Mouse (Mus musculus) spleen, postnatal 4 days (tissue): ENCODE results near the gene Rabac1.

Source experiments
- DNase-seq, 2 experiments: peaks; one replicate each; pipeline ENCODE4 v3.0.0; 2022; ENCODE audit warnings: low spot score in 2 of 2

Gene Rabac1

DNA sequence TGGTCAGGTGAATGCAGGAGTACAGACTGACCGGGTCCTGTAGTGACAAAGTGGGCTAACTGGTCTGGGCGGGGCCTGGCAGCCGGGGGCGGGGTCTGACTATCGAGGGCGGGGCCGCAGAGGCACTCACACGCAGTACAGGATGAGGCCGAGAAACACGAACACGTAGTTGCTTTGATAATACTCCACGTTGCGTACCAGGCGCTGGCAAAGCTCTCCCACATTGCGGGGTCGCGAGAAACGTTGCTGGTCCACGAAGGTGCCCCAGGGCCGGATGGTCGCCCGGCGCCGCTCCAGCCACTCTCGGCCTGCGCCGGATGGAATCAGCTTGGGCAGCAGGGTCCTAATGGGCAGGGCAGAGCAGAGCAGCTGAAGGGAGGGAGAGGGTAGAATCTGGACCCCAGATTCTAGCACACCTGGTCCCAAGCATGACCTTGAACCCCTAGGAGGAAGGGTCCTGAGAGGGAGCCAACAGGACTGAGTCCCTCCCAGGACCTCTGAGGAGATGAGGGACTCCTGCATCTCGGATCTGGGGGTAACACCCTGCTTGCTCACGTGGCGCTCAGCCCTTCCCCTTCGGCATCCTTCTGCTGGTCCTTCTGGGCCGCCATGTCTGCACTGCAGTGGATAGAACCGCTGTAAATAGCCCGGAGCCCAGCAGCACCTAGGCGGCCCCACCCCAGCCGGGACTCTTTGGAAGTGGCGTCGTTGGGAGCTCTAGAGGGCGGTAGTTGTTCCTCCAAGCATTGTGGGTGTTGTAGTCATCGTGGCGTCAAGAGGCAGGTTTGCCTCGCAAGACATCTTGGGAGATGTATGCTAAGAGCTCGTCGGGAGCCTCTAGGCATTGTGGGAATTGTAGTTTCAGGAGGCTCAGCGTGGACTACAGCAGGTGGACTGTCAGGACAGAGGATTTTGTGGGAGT is at the start of gene Rabac1:
TSS of gene Rabac1 (minus strand) at position 783 of the 922 bp plus-strand sequence.
- DNase-seq, result peak; percentile 86 to 94

DNA sequence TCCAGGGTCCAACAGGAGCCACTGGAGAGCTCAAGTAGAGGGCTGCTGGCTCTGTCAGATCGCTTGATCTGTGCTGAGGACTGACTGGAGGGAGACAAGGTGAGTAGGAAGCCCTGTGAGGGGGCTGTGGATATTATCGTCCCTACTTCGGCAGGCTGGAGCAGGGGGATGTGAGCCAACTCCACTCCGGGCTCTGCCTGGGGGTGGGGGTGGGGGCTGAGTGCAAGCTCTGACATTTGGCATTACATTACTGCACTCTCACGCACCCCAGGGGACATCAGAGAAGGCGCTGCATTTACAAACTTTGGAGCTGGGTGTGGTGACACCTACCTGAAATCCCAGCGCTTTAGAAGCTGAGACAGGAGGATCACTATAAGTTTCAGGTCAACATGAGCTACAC is 39.0 kb upstream of the Rabac1 start:
- no peak for DNase-seq

- DNase-seq, result peak; percentile 36 to 74
Observed at GRCm38 (mm10) chr7:25010090-25010913, 37.7 kb upstream of the Rabac1 start.

- DNase-seq, result no peak
Observed at GRCm38 (mm10) chr7:25009099-25009700, 36.6 kb upstream of the Rabac1 start.

GRCm38 (mm10) chr7:25008635-25009034 is 36.1 kb upstream of the Rabac1 start:
- DNase-seq, result peak; percentile 54 to 84

DNA sequence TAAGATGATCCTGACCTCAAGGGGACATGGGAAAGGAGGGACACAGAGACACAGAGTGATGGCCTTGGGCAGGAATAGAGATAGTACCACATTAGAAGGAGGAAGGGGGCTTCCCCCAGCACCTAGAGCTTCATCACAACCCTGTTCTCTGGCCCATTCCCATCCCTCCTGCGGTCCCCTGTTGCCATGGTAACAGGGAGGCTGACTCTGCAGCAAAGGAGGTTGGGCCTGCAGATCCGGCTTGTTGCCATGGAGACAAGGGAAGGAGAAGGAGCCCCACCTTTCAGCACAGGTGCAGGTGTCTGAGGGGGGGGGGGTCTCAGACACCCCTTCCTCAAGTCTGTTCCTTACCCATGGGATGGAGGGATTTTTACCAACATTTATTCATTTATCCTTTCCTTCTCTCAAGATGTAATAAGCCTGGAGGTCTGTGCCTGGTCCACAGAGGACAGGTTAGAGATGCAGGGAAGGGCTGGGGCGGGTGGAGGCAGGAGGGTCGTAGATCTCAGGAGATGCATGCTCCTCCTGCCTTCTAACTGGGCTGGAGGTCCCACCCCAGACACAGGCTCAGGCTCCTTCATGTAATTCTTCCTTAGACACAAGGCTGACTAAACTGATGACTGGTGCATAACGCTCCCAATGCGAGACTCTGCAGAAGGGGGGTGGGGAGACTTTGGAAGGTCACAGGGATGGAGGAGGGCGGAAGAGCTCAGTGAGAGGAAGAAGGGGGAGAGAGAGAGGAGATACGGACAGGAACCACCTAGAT is 35.2 kb upstream of the Rabac1 start:
- no peak for DNase-seq

- peak in 1 of 2 experiments; percentile 49 for DNase-seq
Observed at GRCm38 (mm10) chr7:25006586-25007364, 34.2 kb upstream of the Rabac1 start.

DNA sequence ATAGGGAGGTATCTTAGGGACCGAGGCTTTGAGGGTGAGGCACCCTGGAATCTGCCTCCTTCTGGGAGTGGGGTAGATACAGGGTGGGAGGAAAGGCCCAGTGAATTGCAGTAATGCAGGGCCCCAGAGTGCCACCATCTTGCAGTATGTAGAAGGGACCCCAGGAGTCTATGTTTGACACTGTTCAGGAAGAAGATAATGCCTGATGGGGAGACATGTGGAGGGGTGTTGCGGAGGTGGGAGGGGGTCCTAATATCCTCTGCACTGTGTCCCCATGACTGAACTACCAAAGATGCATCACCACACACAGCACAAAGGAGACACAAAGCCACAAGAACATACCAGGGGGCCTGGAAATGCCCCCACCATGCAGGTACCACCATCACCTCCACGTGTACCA is 33.6 kb upstream of the Rabac1 start:
- DNase-seq, result no peak

- DNase-seq, result peak in 1 of 2 experiments; percentile 37
Observed at GRCm38 (mm10) chr7:25005421-25006065, 33.0 kb upstream of the Rabac1 start, which contains the start of gene Atp1a3. TSS of gene Atp1a3 (minus strand) at chr7:25005958.

- DNase-seq, result no peak
Observed at GRCm38 (mm10) chr7:25004806-25005205, 32.3 kb upstream of the Rabac1 start.

DNA sequence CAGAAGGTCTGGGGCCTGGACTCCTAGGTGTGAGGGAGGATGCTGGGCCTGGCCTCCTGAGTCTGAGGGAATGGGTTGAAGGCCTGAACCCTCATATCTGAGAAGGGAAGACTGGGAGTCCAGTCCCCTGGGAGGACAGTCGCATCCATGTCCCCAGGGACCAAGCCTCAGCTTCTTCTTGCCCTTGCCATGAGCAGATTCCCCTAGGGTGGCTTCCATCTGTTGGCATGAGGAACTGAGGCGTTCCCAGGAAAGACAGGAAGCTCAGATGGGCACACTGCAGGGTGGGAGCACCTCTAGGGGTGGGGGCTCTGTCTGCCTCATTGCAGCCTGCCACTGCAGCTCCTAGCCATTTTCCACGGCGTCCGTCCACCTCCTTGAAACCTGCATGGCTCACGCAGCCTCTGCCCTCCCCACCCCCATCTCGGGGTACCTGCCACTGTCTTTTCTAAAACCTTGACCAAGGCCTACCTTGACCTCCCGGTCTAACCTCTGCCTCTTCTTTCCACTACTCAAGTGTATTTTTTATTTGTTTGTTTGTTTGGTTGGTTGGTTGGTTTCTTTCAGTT is 31.4 kb upstream of the Rabac1 start:
- no peak for DNase-seq

- DNase-seq, result no peak
Observed at GRCm38 (mm10) chr7:25003291-25003690, 30.7 kb upstream of the Rabac1 start.

- no peak for DNase-seq
Observed at GRCm38 (mm10) chr7:25000711-25001110, 28.2 kb upstream of the Rabac1 start.

- no peak for DNase-seq
Observed at GRCm38 (mm10) chr7:25000211-25000610, 27.7 kb upstream of the Rabac1 start.

DNA sequence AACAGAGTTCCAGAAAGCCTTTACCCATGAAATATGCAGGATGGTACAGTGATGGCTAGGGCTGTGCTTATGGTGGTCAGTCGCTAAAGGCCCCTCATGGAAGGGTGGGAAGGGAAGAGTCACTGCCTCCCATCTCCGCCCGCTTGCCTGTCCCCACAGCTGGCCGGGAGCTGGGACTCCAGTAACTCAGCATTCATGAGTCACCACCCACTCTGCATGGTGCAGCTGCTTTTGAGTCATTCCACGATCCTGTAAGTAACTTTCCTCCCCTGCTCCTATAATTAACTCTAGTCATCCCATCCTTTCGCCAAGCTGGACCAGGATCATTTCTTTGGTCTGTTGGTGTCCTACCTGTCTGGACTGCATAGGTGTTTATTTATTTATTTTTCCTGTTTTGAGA is 20.5 kb upstream of the Rabac1 start:
- DNase-seq, result no peak

- DNase-seq, result no peak
Observed at GRCm38 (mm10) chr7:24990478-24990877, 17.9 kb upstream of the Rabac1 start.

GRCm38 (mm10) chr7:24987941-24988340 is 15.4 kb upstream of the Rabac1 start:
- DNase-seq, result no peak

DNA sequence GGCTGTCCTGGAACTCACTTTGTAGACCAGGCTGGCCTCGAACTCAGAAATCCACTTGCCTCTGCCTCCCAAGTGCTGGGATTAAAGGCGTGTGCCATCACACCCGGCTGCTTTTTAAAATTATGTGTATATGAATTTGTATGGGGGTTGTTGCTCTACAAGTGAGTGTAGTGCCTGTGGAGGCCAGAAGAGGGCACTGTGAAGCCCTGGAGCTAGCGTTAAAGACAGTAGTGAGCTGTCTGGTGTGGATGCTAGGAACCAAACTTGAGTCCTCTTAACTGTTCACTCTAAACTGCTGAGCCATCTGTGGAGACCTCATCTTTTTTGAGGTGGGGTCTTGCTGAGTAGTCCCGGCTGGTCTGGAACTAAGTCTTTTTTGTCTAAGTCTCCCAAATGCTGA is 13.2 kb upstream of the Rabac1 start:
- no peak for DNase-seq

- DNase-seq, result no peak
Observed at GRCm38 (mm10) chr7:24984307-24984706, 11.8 kb upstream of the Rabac1 start.

DNA sequence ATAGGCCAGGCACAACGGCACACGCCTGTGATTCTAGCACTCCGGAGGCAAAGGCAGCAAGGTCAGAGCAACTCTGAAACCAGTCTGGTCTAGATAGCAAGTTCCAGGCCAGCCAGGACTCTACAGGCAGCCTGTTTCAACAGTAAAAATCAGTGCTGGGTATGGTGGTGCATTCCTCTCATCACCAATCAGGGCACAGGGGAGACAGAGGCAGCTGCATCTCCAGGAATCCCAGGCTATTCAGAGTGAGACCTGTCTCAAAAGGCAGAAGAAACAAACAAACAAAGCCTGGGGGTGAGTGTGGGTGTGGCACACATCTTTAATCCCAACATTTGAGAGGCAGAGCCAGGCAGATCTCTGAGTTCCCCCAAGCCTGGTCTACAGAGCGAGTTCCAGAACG is 10.8 kb upstream of the Rabac1 start:
- no peak for DNase-seq
